Mouse (Mus musculus) urinary bladder, postnatal 4 days (tissue): ENCODE measurements around the gene Wapl.

Experiments
- DNase-seq, 2 experiments: peaks; one replicate each; pipeline ENCODE4 v3.0.0; 2021 to 2022; ENCODE audit warnings: low spot score in 2 of 2

Wapl gene

GRCm38 (mm10) chr14:34773681-34774080, 100.0 kb downstream of the Wapl start:
- DNase-seq, result no peak

- no peak for DNase-seq
These were observed 100.5 kb downstream of the Wapl start for GRCm38 (mm10) chr14:34774231-34774630.

GRCm38 (mm10) chr14:34776719-34777385, 103.1 kb downstream of the Wapl start:
- no peak for DNase-seq

GRCm38 (mm10) chr14:34777810-34778209, 104.1 kb downstream of the Wapl start:
- no peak for DNase-seq

- DNase-seq, result no peak
These were observed 105.0 kb downstream of the Wapl start for GRCm38 (mm10) chr14:34778760-34779159.

GRCm38 (mm10) chr14:34793406-34794037, 119.8 kb downstream of the Wapl start:
- no peak for DNase-seq
